Mouse (Mus musculus): ENCODE results near the gene Mfsd4b5. TPM values are rescaled to one million over a fixed set of nuclear protein-coding genes. Genes with fewer than 3 reads are reported as not detected.

The Mfsd4b5 gene
- polyA plus RNA-seq (2012; rRNA removed) = 0.08 and 0.13 TPM in 2 replicates

DNA sequence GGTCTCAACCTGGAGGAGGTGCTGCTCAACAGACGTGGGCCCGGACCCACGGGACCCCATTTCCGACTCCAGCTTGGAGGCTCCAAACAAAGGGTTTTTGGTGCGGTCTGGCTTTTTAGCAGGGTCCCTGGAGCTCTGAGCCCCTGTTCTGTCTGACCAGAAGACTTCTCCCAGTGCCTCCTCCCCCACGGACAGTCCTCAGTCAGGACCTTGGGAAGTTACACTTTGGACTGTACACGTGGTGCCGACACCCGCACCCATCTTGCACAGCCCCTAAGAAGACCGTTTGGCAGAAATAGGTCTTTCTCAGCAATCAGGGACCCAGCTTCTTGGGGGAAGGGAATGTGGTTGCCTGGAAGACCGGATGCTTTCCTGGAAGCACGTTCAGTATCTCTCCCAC is at the start of gene Mfsd4b5:
Gene Mfsd4b5 (minus strand): TSS at position 181 of the 400 bp plus-strand sequence.
- Histone ChIP-seq H3K4me1 (ENCODE audit: control insufficient read depth, insufficient read depth, low read length) (no peaks in the 10 kb centered on the region), H3K27ac (ENCODE audit: insufficient read depth, low read length) (no peak within 1 kb of the TSS), H3K27me3 (ENCODE audit: control insufficient read depth, insufficient read depth, low read length) (no peaks in the 10 kb centered on the region), H3K4me3 (replicated peaks; ENCODE audit: insufficient read depth, low read depth, low read length) (no peak within 1 kb of the TSS)
- TF ChIP-seq CTCF (IDR thresholded peaks at IDR 0.05; ENCODE audit: borderline replicate concordance, insufficient read depth, low read depth, low read length) = no peak
- no peak for TF ChIP-seq POLR2A (IDR thresholded peaks at IDR 0.05; ENCODE audit: borderline replicate concordance, insufficient read depth, low read length)
- 86% methylated on average over 12 of the region's 12 CpGs for WGBS
- DNase-seq = no peak

- no peak overlapping the region for H3K4me3 ChIP-seq (replicated peaks; ENCODE audit: insufficient read depth, low read depth, low read length)
- H3K27me3 ChIP-seq (ENCODE audit: control insufficient read depth, insufficient read depth, low read length) = no peaks in the 10 kb centered on the region
- H3K27ac ChIP-seq (ENCODE audit: insufficient read depth, low read length) = no peak overlapping the region
- H3K4me1 ChIP-seq (ENCODE audit: control insufficient read depth, insufficient read depth, low read length) = no peaks in the 10 kb centered on the region
- DNase-seq = no peak
- 98% methylated on average over 6 of the region's 6 CpGs for WGBS
- no peak for TF ChIP-seq CTCF (IDR thresholded peaks at IDR 0.05; ENCODE audit: borderline replicate concordance, insufficient read depth, low read depth, low read length)
- TF ChIP-seq POLR2A (IDR thresholded peaks at IDR 0.05; ENCODE audit: borderline replicate concordance, insufficient read depth, low read length) = no peak
Observed at GRCm38 (mm10) chr10:40034956-40035355, 48.5 kb upstream of the Mfsd4b5 start.

DNA sequence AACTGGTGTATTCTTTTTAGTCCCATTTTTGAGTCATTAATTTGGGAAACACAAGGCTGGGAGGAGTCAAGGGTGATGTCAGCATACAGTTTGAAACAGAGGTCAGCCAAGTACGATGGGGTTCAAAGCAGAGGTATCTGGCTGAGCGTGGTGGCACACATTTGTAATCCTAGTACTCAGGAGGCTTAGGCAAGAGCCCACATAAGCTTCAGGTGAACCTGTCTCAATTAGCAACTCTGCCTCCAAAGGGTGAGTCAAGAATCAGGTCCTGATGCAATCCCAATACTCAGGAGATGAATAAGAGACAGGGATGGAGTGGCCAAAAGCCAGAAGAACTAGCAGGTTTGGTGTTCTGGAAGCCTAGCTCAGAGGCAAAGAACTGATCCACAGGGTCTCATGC is 46.5 kb upstream of the Mfsd4b5 start:
- TF ChIP-seq CTCF (IDR thresholded peaks at IDR 0.05; ENCODE audit: borderline replicate concordance, insufficient read depth, low read depth, low read length) = no peak
- TF ChIP-seq POLR2A (IDR thresholded peaks at IDR 0.05; ENCODE audit: borderline replicate concordance, insufficient read depth, low read length) = no peak
- 79% methylated on average over 2 of the region's 2 CpGs for WGBS
- H3K4me1 ChIP-seq (ENCODE audit: control insufficient read depth, insufficient read depth, low read length) = no peaks in the 10 kb centered on the region
- H3K27me3 ChIP-seq (ENCODE audit: control insufficient read depth, insufficient read depth, low read length) = no peaks in the 10 kb centered on the region
- H3K4me3 ChIP-seq (replicated peaks; ENCODE audit: insufficient read depth, low read depth, low read length) = no peak overlapping the region
- no peak for DNase-seq
- no peak overlapping the region for H3K27ac ChIP-seq (ENCODE audit: insufficient read depth, low read length)

- TF ChIP-seq POLR2A (IDR thresholded peaks at IDR 0.05; ENCODE audit: borderline replicate concordance, insufficient read depth, low read length) = no peak
- no peak for TF ChIP-seq CTCF (IDR thresholded peaks at IDR 0.05; ENCODE audit: borderline replicate concordance, insufficient read depth, low read depth, low read length)
- WGBS = 88% methylated on average over 6 of the region's 6 CpGs
- no peak for DNase-seq
- H3K4me1 ChIP-seq (ENCODE audit: control insufficient read depth, insufficient read depth, low read length) = no peaks in the 10 kb centered on the region
- H3K4me3 ChIP-seq (replicated peaks; ENCODE audit: insufficient read depth, low read depth, low read length) = no peak overlapping the region
- no peaks in the 10 kb centered on the region for H3K27me3 ChIP-seq (ENCODE audit: control insufficient read depth, insufficient read depth, low read length)
- H3K27ac ChIP-seq (ENCODE audit: insufficient read depth, low read length) = no peak overlapping the region
Observed at GRCm38 (mm10) chr10:40030716-40031115, 44.3 kb upstream of the Mfsd4b5 start.

- Histone ChIP-seq H3K27ac (ENCODE audit: insufficient read depth, low read length) (no peak overlapping the region), H3K4me1 (ENCODE audit: control insufficient read depth, insufficient read depth, low read length) (peaks cover 3% of the 10 kb centered on the region; the same call in 1 of the 2 replicates), H3K4me3 (replicated peaks; ENCODE audit: insufficient read depth, low read depth, low read length) (no peak overlapping the region), H3K27me3 (ENCODE audit: control insufficient read depth, insufficient read depth, low read length) (no peaks in the 10 kb centered on the region)
- peak in 1 of 2 experiments; percentile 32 for DNase-seq
- TF ChIP-seq CTCF (IDR thresholded peaks at IDR 0.05; ENCODE audit: borderline replicate concordance, insufficient read depth, low read depth, low read length) = no peak
- no peak for TF ChIP-seq POLR2A (IDR thresholded peaks at IDR 0.05; ENCODE audit: borderline replicate concordance, insufficient read depth, low read length)
- whole genome bisulfite sequencing = 9% methylated on average over 2 of the region's 2 CpGs
Observed at GRCm38 (mm10) chr10:40029610-40030009, 43.2 kb upstream of the Mfsd4b5 start.

GRCm38 (mm10) chr10:40028091-40028490 is 41.6 kb upstream of the Mfsd4b5 start:
- Histone ChIP-seq H3K4me3 (replicated peaks; ENCODE audit: insufficient read depth, low read depth, low read length) (no peak overlapping the region), H3K27ac (ENCODE audit: insufficient read depth, low read length) (no peak overlapping the region), H3K27me3 (ENCODE audit: control insufficient read depth, insufficient read depth, low read length) (no peaks in the 10 kb centered on the region), H3K4me1 (ENCODE audit: control insufficient read depth, insufficient read depth, low read length) (peaks cover 3% of the 10 kb centered on the region; the same call in 1 of the 2 replicates)
- DNase-seq = no peak
- TF ChIP-seq CTCF (IDR thresholded peaks at IDR 0.05; ENCODE audit: borderline replicate concordance, insufficient read depth, low read depth, low read length) = no peak
- WGBS = 25% methylated on average over 8 of the region's 8 CpGs

DNA sequence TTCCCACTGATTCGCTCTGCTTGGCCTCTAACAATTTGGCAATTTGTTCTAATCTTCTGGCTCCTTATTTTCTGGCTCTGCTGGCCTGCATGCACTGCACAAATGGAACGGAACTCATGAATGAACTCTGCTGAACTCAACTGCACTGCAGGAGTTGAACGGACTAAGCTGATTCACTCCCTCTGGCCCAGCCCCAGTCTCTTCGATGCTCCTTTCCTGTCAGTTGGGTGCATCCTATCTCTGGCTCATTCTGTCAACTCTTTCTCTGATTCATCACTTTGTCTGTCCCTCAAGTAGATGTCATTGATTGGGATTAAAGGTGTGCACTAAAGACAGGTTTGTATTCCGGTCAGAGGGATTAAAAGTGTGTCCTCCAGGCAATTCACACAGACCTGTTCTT is 40.1 kb upstream of the Mfsd4b5 start:
- Histone ChIP-seq H3K27ac (ENCODE audit: insufficient read depth, low read length) (no peak overlapping the region), H3K4me3 (replicated peaks; ENCODE audit: insufficient read depth, low read depth, low read length) (no peak overlapping the region), H3K4me1 (ENCODE audit: control insufficient read depth, insufficient read depth, low read length) (peaks cover 3% of the 10 kb centered on the region; the same call in 1 of the 2 replicates), H3K27me3 (ENCODE audit: control insufficient read depth, insufficient read depth, low read length) (no peaks in the 10 kb centered on the region)
- TF ChIP-seq POLR2A (IDR thresholded peaks at IDR 0.05; ENCODE audit: borderline replicate concordance, insufficient read depth, low read length) (no peak), CTCF (IDR thresholded peaks at IDR 0.05; ENCODE audit: borderline replicate concordance, insufficient read depth, low read depth, low read length) (no peak)
- no peak for DNase-seq
- 62% methylated on average over 5 of the region's 5 CpGs for WGBS

GRCm38 (mm10) chr10:40025560-40025959 is 39.1 kb upstream of the Mfsd4b5 start:
- TF ChIP-seq CTCF (IDR thresholded peaks at IDR 0.05; ENCODE audit: borderline replicate concordance, insufficient read depth, low read depth, low read length) (no peak), POLR2A (IDR thresholded peaks at IDR 0.05; ENCODE audit: borderline replicate concordance, insufficient read depth, low read length) (no peak)
- Histone ChIP-seq H3K27me3 (ENCODE audit: control insufficient read depth, insufficient read depth, low read length) (no peaks in the 10 kb centered on the region), H3K4me3 (replicated peaks; ENCODE audit: insufficient read depth, low read depth, low read length) (peak overlapping the region; percentile 80), H3K27ac (ENCODE audit: insufficient read depth, low read length) (no peak overlapping the region), H3K4me1 (ENCODE audit: control insufficient read depth, insufficient read depth, low read length) (peaks cover 3% of the 10 kb centered on the region; the same call in 1 of the 2 replicates)
- WGBS = 55% methylated on average over 8 of the region's 8 CpGs
- no peak for DNase-seq
